Mouse (Mus musculus) cerebellum, postnatal 36 days (tissue): Measurements from ENCODE around the gene Mylip.

Source experiments
- DNase-seq, 2 experiments: peaks; one replicate each; pipeline ENCODE4 v3.0.0; 2021 to 2022; ENCODE audit warnings: mixed read lengths in 2 of 2

The Mylip gene

GRCm38 (mm10) chr13:45391854-45392454 is 2.4 kb downstream of the Mylip start:
- DNase-seq: peak in 1 of 2 experiments; percentile 22

- no peak for DNase-seq
Measured at GRCm38 (mm10) chr13:45394221-45394768, 4.8 kb downstream of the Mylip start.

GRCm38 (mm10) chr13:45396724-45397123 is 7.2 kb downstream of the Mylip start:
- DNase-seq: no peak

GRCm38 (mm10) chr13:45397240-45397639 is 7.7 kb downstream of the Mylip start:
- no peak for DNase-seq

GRCm38 (mm10) chr13:45397896-45398805 is 8.6 kb downstream of the Mylip start:
- no peak for DNase-seq

GRCm38 (mm10) chr13:45400700-45401099 is 11.2 kb downstream of the Mylip start:
- no peak for DNase-seq

- no peak for DNase-seq
Measured at GRCm38 (mm10) chr13:45401816-45402215, 12.3 kb downstream of the Mylip start.

DNA sequence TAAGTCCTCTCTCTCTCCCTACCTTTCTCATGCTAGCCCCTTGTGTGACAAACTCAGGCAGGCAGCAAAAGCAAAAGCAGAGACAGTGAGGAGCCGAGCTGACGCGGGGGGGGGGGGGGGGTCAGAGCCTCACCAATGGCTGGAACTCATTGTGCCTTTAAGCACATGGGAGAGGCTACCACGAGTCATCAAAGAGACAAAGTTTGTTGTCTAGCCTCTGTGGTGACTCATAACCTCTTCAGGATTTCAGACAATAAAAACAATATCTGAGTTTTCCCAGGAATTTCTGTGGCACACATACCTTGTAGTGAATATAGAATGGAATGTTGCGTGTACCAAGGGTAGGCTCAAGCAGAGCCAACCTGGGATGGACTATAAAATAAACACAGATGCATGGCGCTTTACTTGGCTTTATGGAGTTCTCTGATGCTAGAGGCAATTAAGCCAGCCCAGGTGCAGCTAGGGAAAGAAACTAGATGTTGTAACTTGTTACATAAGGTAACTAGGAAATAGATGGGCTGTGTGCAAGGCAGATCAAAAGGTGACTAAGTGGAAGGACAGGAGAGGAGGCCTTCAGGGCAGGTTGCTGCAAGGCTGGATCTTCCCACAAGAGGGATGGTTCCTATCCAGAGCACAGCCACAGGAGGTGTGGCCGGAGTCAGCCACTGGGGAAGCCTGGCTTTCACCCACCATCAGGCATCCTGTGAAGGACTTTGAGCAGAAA is 12.9 kb downstream of the Mylip start:
- DNase-seq: no peak

- no peak for DNase-seq
Measured at GRCm38 (mm10) chr13:45404269-45404668, 14.7 kb downstream of the Mylip start.

GRCm38 (mm10) chr13:45405194-45405810 is 15.8 kb downstream of the Mylip start:
- DNase-seq: no peak

- DNase-seq: no peak
Measured at GRCm38 (mm10) chr13:45406289-45406688, 16.7 kb downstream of the Mylip start.

DNA sequence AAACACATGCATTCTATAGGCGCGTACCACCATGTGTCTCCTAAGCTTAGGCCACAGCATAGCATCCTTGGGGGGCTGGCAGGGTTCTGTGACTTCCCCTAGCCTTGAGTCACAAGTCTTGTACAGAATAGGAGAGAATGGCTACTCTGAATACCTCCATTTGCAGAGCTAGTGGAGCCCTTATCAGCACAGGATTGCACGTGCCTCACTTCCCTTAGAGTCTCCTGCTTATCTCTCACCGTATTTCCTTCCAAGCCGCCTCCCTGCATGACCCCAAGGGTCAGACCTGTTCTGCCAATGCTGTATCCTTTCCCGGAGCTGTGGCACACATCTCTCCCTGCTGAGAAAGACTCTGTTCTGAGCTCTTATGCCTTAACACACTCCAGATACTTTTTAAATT is 17.2 kb downstream of the Mylip start:
- no peak for DNase-seq

GRCm38 (mm10) chr13:45410936-45411335 is 21.4 kb downstream of the Mylip start:
- no peak for DNase-seq

- DNase-seq: no peak
Measured at GRCm38 (mm10) chr13:45413066-45413465, 23.5 kb downstream of the Mylip start.

DNA sequence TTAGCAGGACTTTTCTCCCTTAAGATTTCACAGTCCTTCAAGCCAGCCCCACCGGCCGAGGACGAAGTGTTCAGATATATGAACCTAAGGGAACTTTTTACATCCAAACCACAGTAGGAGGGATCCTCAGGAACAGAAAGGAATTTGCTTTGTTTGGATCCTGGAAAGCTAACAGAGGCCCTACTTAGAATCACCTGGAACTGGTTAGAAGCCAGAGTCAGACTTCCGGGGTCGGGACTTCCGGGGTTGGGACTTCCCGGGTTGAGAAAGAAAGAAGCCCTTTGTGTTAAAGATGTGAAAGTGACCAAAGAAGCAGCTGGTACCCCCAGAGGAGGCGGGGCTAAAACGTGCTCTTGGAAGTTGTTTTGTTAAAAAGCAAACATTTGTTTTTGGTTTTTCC is 24.5 kb downstream of the Mylip start:
- DNase-seq: no peak

DNA sequence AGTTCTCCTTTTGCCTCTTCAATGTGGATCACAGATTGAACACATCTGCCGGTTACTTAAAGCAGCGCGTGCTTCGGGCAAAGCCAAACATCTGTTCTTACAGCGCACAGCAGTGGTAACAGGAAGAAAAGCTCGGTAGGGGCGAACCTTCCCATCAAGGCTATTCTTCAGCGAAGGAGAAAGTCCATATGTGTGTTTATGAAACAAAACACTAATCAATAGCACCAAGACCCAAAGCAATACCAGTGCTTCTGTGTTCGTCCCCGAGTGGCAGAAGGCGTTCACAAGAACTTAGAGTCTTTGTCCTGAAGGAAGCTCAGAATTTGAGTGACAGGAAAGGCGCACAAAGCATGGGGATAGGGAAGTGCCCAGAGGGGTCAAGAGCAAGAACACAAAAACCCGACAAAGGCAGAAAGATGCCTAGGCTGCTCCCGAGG is 27.1 kb downstream of the Mylip start:
- no peak for DNase-seq

DNA sequence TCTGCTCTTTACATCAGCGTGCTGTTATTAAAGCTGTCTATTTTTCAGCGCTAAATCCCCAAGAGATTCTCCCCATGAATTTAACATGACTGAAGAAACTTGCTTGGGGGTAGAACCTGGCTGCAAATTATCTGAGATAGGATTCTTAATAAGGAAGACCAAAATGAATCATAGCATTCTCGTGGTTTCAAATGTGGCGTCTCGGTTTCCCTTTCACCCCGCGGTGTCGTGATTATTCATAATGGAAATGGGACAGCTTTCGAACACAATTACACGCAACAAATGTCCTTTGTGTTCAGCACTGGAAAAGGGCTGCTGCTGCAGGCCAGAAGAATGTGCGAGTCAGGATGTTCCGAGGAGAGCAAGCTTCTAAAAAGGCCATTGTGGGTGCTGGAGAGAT is 29.4 kb downstream of the Mylip start:
- no peak for DNase-seq

- DNase-seq: peak; percentile 33 to 36
Measured at GRCm38 (mm10) chr13:45422251-45422650, 32.7 kb downstream of the Mylip start.

DNA sequence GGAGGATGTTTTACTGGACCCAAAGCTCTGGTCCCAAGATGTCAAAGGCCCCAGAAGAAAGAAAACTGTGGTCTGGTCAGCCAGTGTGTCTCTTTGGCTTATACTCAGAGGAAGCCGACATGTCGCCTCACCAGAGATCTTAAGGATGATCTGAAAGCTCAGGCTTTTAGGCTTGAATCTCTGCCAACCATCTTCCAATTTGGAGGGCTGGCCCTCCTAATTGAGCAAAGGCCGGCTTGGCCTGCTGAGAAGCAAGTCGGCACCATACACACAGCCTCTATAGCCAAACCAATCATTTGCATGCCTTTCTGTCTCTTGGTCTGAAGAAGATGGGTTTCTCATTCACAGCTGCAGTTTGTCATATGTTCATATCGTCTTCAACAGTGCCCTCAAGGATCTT is 33.2 kb downstream of the Mylip start:
- DNase-seq: no peak

GRCm38 (mm10) chr13:45423905-45424304 is 34.4 kb downstream of the Mylip start:
- DNase-seq: no peak

DNA sequence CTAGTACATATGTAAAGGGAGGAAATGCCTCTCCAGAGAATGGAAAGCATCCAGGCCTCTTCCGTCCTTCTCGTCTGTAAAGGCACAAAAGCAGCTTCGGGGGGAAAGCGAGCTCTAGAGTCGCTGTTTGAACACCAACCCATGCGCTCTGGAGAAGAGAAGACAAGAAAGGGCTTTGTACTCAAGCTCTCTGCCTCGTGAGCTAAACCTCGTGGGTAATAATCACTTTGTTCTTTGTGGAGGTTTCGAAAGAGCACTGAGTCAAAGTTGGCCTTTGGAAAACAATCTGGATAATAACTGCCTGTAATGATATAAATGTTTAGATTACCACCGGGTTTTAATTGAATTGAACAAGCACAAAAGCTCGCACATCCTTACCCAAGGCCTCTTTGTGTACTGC is 39.7 kb downstream of the Mylip start:
- no peak for DNase-seq

GRCm38 (mm10) chr13:45437134-45437533 is 47.6 kb downstream of the Mylip start:
- peak in 1 of 2 experiments; percentile 17 for DNase-seq

DNA sequence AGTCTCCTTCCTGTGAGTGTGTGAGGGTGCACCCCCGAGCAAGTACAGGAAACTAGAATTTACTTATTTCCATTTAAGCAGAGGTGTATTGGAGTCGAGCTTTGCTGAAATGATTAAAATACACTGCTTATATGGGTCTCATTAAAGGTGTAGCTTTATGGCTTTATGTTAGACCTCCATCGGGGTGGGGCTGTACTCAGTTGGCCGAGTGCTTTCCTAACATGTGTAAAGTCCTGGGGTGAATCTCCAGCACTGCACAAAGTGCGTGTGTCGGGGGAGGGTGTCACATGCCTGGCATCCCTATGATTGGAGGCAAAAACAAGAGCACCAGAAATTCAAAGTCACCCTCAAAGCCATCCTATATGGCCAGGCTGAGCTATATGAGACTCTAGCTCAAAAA is 49.3 kb downstream of the Mylip start:
- no peak for DNase-seq
